Mouse (Mus musculus): ENCODE results near the gene Ss18l2.

- no peak for TF ChIP-seq POLR2A (IDR thresholded peaks at IDR 0.05; ENCODE audit: low read depth, low read length)
- no peak for TF ChIP-seq CTCF (IDR thresholded peaks at IDR 0.05; ENCODE audit: extremely low read depth, insufficient read length, insufficient replicate concordance, low read depth, low read length)
Observed at GRCm38 (mm10) chr9:121756785-121757184, 46.7 kb downstream of the Ss18l2 start.
